Mouse (Mus musculus) heart, embryonic 12.5 days (tissue): Measurements from ENCODE around the gene Bend7. TPM values are rescaled to one million over a fixed set of nuclear protein-coding genes. Genes with fewer than 3 reads are reported as not detected.

ENCODE experiments used
- ATAC-seq: fragments of 200-750 bp; cut with Nextera tagmentation; 2 replicates; pipeline ENCODE4 v1.8.0; 2017; ENCODE audit warnings: moderate TSS enrichment, moderate library complexity; ENCODE audit not compliant: insufficient number of reproducible peaks, low FRiP score
- H3K27ac ChIP-seq: fragments of 300-500 bp; sonication (generic); 2 replicates; pipeline ENCODE4 v1.5.1; 2016; ENCODE audit warnings: mild to moderate bottlenecking, moderate library complexity; ENCODE audit not compliant: poor library complexity, severe bottlenecking
- H3K27me3 ChIP-seq: fragments of 300-500 bp; sonication (generic); replicated peaks from 2 replicates; pipeline ENCODE4 v1.6.1; 2016; ENCODE audit warnings: mild to moderate bottlenecking, moderate library complexity
- H3K36me3 ChIP-seq: fragments of 300-500 bp; sonication (generic); 2 replicates; pipeline ENCODE4 v1.6.1; 2016; ENCODE audit warnings: mild to moderate bottlenecking, moderate library complexity
- H3K4me1 ChIP-seq: fragments of 300-500 bp; sonication (generic); replicated peaks from 2 replicates; pipeline ENCODE4 v1.6.1; 2016; ENCODE audit warnings: mild to moderate bottlenecking
- H3K4me2 ChIP-seq: fragments of 300-500 bp; sonication (generic); 2 replicates; pipeline ENCODE4 v1.6.1; 2016; ENCODE audit warnings: mild to moderate bottlenecking, moderate library complexity
- H3K4me3 ChIP-seq: fragments of 300-500 bp; sonication (generic); 2 replicates; pipeline ENCODE4 v1.5.1; 2016; ENCODE audit warnings: mild to moderate bottlenecking
- H3K9ac ChIP-seq: fragments of 300-500 bp; sonication (generic); 2 replicates; pipeline ENCODE4 v1.6.1; 2016; ENCODE audit warnings: mild to moderate bottlenecking, moderate library complexity
- H3K9me3 ChIP-seq: fragments of 300-500 bp; sonication (generic); replicated peaks from 2 replicates; pipeline ENCODE4 v1.6.1; 2016; ENCODE audit warnings: mild to moderate bottlenecking, moderate library complexity
- WGBS: fragments of 180-500 bp; shearing (Covaris S2); methylation state at CpG from one replicate; pipeline ENCODE4 v1.1.7; 2016; 5-methylcytosine and 5-hydroxymethylcytosine counted together
- polyA plus RNA-seq: library from polyadenylated mRNA; unstranded; fragments of >200 nt; fragmentation: Nextera tagmentation; extraction: Ambion mirVana; gene quantifications from 2 replicates; pipeline ENCODE4 v1.2.1, GENCODE M21; 2016

Bend7 gene
- 1.9 and 2.4 TPM in 2 replicates for polyA plus RNA-seq

- Histone ChIP-seq H3K36me3 (no peaks in the 10 kb centered on the region), H3K9ac (peak within 1 kb of the TSS; percentile 76), H3K4me2 (peak within 1 kb of the TSS; percentile 95), H3K9me3 (no peaks in the 10 kb centered on the region), H3K4me3 (peak within 1 kb of the TSS; percentile 66), H3K4me1 (no peaks in the 10 kb centered on the region; the same call in 1 of the 2 replicates), H3K27me3 (peaks cover 35% of the 10 kb centered on the region), H3K27ac (peak within 1 kb of the TSS; percentile 44)
- under 1% methylated on average over 107 of the region's 124 CpGs for WGBS
- ATAC-seq = peak; percentile 75
Observed at GRCm38 (mm10) chr2:4717769-4718661, at the start of gene Bend7. TSS of gene Bend7 (plus strand) at chr2:4717831.

GRCm38 (mm10) chr2:4668626-4669025, 49.0 kb upstream of the Bend7 start:
- Histone ChIP-seq H3K4me1 (no peaks in the 10 kb centered on the region), H3K4me2 (no peak overlapping the region), H3K4me3 (no peak overlapping the region), H3K36me3 (no peaks in the 10 kb centered on the region), H3K9ac (no peak overlapping the region), H3K27ac (no peak overlapping the region), H3K9me3 (no peaks in the 10 kb centered on the region), H3K27me3 (no peaks in the 10 kb centered on the region)
- WGBS = 76% methylated on average over 2 of the region's 2 CpGs
- ATAC-seq = no peak

- WGBS = 86% methylated on average over 8 of the region's 8 CpGs
- no peak overlapping the region for H3K9ac ChIP-seq
- no peak overlapping the region for H3K27ac ChIP-seq
- H3K4me2 ChIP-seq = no peak overlapping the region
- H3K27me3 ChIP-seq = no peaks in the 10 kb centered on the region
- no peak overlapping the region for H3K4me3 ChIP-seq
- ATAC-seq = no peak
- H3K4me1 ChIP-seq = no peaks in the 10 kb centered on the region
- H3K36me3 ChIP-seq = no peaks in the 10 kb centered on the region
- no peaks in the 10 kb centered on the region for H3K9me3 ChIP-seq
Observed at GRCm38 (mm10) chr2:4669701-4670100, 47.9 kb upstream of the Bend7 start.

DNA sequence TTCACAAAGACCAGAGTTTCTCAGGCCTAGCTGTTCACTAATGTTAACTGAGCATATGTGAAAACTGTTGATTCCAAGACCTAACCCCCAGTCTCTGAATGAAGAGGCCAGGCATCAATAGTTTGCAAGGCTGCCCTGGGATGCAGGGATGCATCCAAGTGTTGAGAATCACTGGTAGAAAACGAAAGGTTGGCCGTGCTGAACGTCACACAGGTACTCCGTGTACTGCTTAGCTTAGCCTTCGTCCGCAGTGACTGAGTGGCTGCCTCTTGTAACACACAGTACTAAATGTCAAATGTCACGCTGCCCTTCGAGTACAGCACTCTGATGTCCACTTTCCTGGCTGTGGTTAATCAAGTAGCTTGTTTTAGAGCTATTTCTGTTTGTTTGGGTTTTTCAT, 46.0 kb upstream of the Bend7 start:
- H3K4me3 ChIP-seq = no peak overlapping the region
- ATAC-seq = no peak
- H3K4me1 ChIP-seq = no peaks in the 10 kb centered on the region
- H3K9ac ChIP-seq = no peak overlapping the region
- no peaks in the 10 kb centered on the region for H3K9me3 ChIP-seq
- WGBS = 78% methylated on average over 8 of the region's 8 CpGs
- H3K27ac ChIP-seq = no peak overlapping the region
- no peaks in the 10 kb centered on the region for H3K27me3 ChIP-seq
- H3K36me3 ChIP-seq = no peaks in the 10 kb centered on the region
- no peak overlapping the region for H3K4me2 ChIP-seq

- peaks cover 4% of the 10 kb centered on the region; the same call in 1 of the 2 replicates for H3K9me3 ChIP-seq
- 70% methylated on average over 3 of the region's 3 CpGs for WGBS
Observed at GRCm38 (mm10) chr2:4679886-4680285, 37.7 kb upstream of the Bend7 start.

GRCm38 (mm10) chr2:4711262-4711661, 6.4 kb upstream of the Bend7 start:
- Histone ChIP-seq H3K4me3 (no peak overlapping the region), H3K9me3 (no peaks in the 10 kb centered on the region), H3K4me1 (no peaks in the 10 kb centered on the region), H3K27ac (no peak overlapping the region), H3K36me3 (no peaks in the 10 kb centered on the region), H3K4me2 (no peak overlapping the region), H3K27me3 (peaks cover 15% of the 10 kb centered on the region), H3K9ac (no peak overlapping the region)
- WGBS = 36% methylated on average over 5 of the region's 5 CpGs
- no peak for ATAC-seq

More at GRCm38 (mm10) chr2:4679886-4680285, 37.7 kb upstream of the Bend7 start:
- Histone ChIP-seq H3K36me3 (no peaks in the 10 kb centered on the region), H3K27me3 (no peaks in the 10 kb centered on the region), H3K4me3 (no peak overlapping the region), H3K4me1 (no peaks in the 10 kb centered on the region), H3K27ac (no peak overlapping the region), H3K4me2 (no peak overlapping the region), H3K9ac (no peak overlapping the region)
- ATAC-seq = no peak

DNA sequence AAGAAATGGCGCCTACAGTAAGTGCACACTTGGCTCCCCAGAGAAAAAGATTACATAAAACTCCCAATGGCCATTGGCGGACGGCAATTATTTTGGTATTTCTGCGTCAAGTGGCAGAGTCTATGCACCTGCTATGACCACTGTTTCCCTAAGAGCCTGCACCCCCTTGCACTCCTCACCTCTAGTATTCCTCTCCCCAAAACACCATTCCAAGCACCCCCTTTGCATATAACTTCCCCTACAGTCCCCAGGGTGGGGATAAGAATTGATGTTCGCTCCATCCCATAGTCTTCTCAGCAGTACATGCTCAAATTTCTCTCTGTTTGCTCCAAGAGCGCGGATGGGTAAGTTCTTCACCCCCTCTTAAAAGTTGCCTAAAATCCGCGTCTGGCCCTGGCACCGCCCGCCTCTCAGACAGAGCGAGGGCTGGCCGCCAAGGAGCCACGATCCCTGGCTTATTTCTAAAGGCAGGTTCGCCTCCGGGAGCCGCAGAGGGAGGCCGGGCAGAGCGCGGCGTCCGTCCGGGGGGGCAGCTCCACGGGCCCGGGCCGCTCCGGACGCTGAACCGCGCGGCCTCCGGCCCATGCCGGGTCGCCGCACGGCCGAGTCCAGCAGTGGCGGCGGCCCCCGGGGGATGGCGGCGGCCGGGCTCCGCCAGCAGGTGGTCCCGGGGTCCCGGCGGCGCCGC, 406 bp upstream of the Bend7 start:
- no peaks in the 10 kb centered on the region for H3K36me3 ChIP-seq
- peak overlapping the region; percentile 76 for H3K9ac ChIP-seq
- ATAC-seq = peak; percentile 72
- peak overlapping the region; percentile 95 for H3K4me2 ChIP-seq
- H3K27ac ChIP-seq = no peak overlapping the region
- no peaks in the 10 kb centered on the region; the same call in 1 of the 2 replicates for H3K4me1 ChIP-seq
- peak overlapping the region; percentile 66 for H3K4me3 ChIP-seq
- H3K27me3 ChIP-seq = peaks cover 35% of the 10 kb centered on the region
- H3K9me3 ChIP-seq = no peaks in the 10 kb centered on the region
- 4% methylated on average over 46 of the region's 49 CpGs for WGBS

DNA sequence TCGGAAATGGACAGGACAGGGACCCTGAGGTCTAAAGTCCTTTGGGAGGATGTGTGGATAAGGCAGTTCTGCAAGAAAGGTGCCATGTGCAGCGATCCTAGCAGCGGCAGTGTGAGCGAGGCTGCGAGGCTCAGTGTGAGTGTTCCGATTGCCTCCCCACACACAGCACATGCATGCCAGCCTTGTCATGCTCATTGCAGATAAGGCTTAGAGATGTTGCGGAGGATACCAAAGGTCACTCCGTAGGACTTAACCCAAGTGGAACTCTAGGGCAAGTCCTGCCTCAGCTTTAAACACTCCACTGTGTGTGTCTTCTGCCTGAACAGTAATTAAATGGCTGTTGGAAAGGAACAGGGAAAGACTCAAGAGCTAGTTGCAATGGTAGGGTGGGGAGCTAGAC, 5.5 kb downstream of the Bend7 start:
- WGBS = 70% methylated on average over 8 of the region's 8 CpGs
- H3K4me3 ChIP-seq = no peak overlapping the region
- H3K36me3 ChIP-seq = no peaks in the 10 kb centered on the region
- no peak overlapping the region for H3K4me2 ChIP-seq
- peaks cover 11% of the 10 kb centered on the region for H3K27me3 ChIP-seq
- no peaks in the 10 kb centered on the region for H3K9me3 ChIP-seq
- no peak overlapping the region for H3K9ac ChIP-seq
- H3K4me1 ChIP-seq = no peaks in the 10 kb centered on the region
- no peak for ATAC-seq
- no peak overlapping the region for H3K27ac ChIP-seq

DNA sequence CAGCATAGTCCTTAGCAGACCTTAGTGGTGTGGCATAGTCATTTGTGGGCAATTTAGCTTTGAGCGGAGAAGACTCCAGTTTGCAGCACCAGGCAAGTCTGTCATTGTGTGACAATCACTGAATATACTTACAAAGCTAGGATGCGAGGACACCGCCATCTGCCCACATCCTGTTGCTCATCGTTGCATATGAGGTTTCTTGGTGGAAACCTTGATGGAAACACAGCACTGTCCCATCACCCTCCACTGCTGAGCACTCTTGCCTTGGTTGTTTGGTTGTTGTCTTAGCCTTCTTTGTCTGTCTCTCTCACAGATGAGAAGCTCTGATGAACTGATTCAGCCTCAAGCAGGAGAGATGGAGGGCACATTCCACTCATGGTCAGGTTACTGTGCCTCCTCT, 12.5 kb downstream of the Bend7 start:
- H3K9ac ChIP-seq = no peak overlapping the region
- no peaks in the 10 kb centered on the region for H3K9me3 ChIP-seq
- no peak for ATAC-seq
- no peak overlapping the region for H3K4me2 ChIP-seq
- 0 out of 2 replicates have a peak, but pooled peaks cover 2% of the 10 kb centered on the region for H3K4me1 ChIP-seq
- H3K27ac ChIP-seq = no peak overlapping the region
- WGBS = 87% methylated on average over 4 of the region's 4 CpGs
- no peak overlapping the region for H3K4me3 ChIP-seq
- H3K36me3 ChIP-seq = no peaks in the 10 kb centered on the region
- H3K27me3 ChIP-seq = no peaks in the 10 kb centered on the region

GRCm38 (mm10) chr2:4733971-4734370, 16.3 kb downstream of the Bend7 start:
- Histone ChIP-seq H3K9me3 (no peaks in the 10 kb centered on the region), H3K9ac (no peak overlapping the region), H3K27me3 (no peaks in the 10 kb centered on the region), H3K4me1 (peaks cover 12% of the 10 kb centered on the region), H3K27ac (no peak overlapping the region), H3K4me2 (no peak overlapping the region), H3K36me3 (no peaks in the 10 kb centered on the region), H3K4me3 (no peak overlapping the region)
- no peak for ATAC-seq
- 79% methylated on average over 1 of the region's 1 CpGs for WGBS

DNA sequence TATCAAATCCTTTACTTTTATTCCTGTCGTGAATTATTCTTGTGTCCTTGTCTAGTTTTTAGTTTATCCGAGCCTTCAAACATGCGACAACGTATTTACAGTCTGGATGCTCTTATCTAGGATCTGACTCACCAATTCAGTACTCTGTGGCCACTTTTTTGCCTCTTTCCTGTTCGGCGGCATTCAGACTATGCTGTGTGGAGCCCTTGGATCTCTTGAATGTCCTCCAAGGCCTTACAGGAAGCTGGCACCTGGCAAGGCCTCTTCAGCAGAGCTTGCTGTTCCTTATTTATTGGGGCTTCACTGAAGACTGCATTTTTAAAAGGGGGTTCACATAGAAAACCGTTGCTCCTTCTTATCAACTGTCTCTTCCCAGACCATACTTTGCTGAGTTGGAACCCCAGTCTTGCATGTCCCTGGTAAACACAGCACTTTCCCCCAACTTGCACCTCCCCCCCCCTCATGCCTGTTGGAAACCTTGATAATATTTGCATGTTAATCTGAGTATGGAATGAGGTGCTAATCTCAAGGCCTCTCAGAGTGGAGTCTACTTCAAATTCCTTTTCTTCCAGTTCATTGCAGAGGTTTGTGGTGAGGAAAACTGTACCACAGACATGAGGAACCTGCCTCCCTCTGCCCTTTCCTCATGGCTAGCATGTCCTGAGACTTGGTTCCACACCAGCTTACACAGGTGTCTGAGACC, 18.6 kb downstream of the Bend7 start:
- Histone ChIP-seq H3K9me3 (no peaks in the 10 kb centered on the region), H3K27ac (no peak overlapping the region), H3K27me3 (no peaks in the 10 kb centered on the region), H3K4me2 (no peak overlapping the region), H3K4me3 (no peak overlapping the region), H3K36me3 (no peaks in the 10 kb centered on the region), H3K4me1 (peaks cover 9% of the 10 kb centered on the region), H3K9ac (no peak overlapping the region)
- WGBS = 63% methylated on average over 7 of the region's 7 CpGs
- ATAC-seq = no peak
